11 mouse cellular contexts compared by ENCODE assay signal in genomic region chr10:74987698-74988470, GRCm38 (mm10). TPM values are rescaled to one million over a fixed set of nuclear protein-coding genes. Genes with fewer than 3 reads are reported as not detected.
DNase-seq lines count a peak whose midpoint lies in the region; ATAC-seq and TF ChIP-seq lines count a peak whose summit lies in the region.
"Had no signal": no experiment of that assay in that cellular context is flagged by ENCODE, and none has a peak within 500 bp of the region (broad histone marks: within the 10 kb centered on the region; RNA-seq: fewer than 3 reads in every experiment).

No protein-coding gene starts in this region.

- 80% methylated on average over 14 of the region's 14 CpGs for WGBS in forebrain, embryonic 15.5 days
- WGBS in forebrain, embryonic 14.5 days: 82% methylated on average over 14 of the region's 14 CpGs
- WGBS in limb, embryonic 14.5 days: 66% methylated on average over 14 of the region's 14 CpGs
- WGBS in limb, embryonic 10.5 days: 80% methylated on average over 14 of the region's 14 CpGs

- TF ChIP-seq POLR2A in limb, embryonic 14.5 days (IDR thresholded peaks at IDR 0.05; ENCODE audit: borderline replicate concordance, extremely low read depth, insufficient read depth, insufficient read length): no peak

- DNase-seq in forebrain, embryonic 14.5 days (ENCODE audit: low spot score): no peak
- peak; percentile 18 for DNase-seq in limb, embryonic 14.5 days (ENCODE audit: low spot score)
- DNase-seq in limb, embryonic 10.5 days (ENCODE audit: low spot score): no peak
- DNase-seq in naive thymus-derived CD4-positive, alpha-beta T cell, adult 2 months (ENCODE audit: low read depth): peak; percentile 12
- no peak for DNase-seq in embryo, embryonic 10.5 days (ENCODE audit: low spot score)
- no peak for DNase-seq in cerebellum, adult 9-11 months
- DNase-seq: gastrocnemius, postnatal 10 days; kidney, postnatal 10 days had no signal

- no peaks in the 10 kb centered on the region for H3K9me3 ChIP-seq in forebrain, embryonic 15.5 days
- H3K9me3 ChIP-seq in forebrain, embryonic 14.5 days (replicated peaks; ENCODE audit: control insufficient read depth, low read length): no peaks in the 10 kb centered on the region
- H3K9me3 ChIP-seq in limb, embryonic 14.5 days (ENCODE audit: control insufficient read depth, low read length): no peaks in the 10 kb centered on the region
- no peaks in the 10 kb centered on the region for H3K9me3 ChIP-seq in limb, embryonic 10.5 days (replicated peaks)
- H3K9me3 ChIP-seq: midbrain, embryonic 12.5 days had no signal

- no peak overlapping the region for H3K4me3 ChIP-seq in forebrain, embryonic 15.5 days
- no peak overlapping the region for H3K4me3 ChIP-seq in forebrain, embryonic 14.5 days (ENCODE audit: low read depth, low read length)
- H3K4me3 ChIP-seq in limb, embryonic 14.5 days (replicated peaks; ENCODE audit: low read length): no peak overlapping the region
- no peak overlapping the region for H3K4me3 ChIP-seq in limb, embryonic 10.5 days
- H3K4me3 ChIP-seq: midbrain, embryonic 12.5 days had no signal

- peaks cover 14% of the 10 kb centered on the region for H3K36me3 ChIP-seq in forebrain, embryonic 15.5 days
- H3K36me3 ChIP-seq in forebrain, embryonic 14.5 days (ENCODE audit: control insufficient read depth, insufficient read depth, low read length): peaks cover 18% of the 10 kb centered on the region
- 0 out of 2 replicates have a peak, but pooled peaks cover 2% of the 10 kb centered on the region for H3K36me3 ChIP-seq in limb, embryonic 14.5 days (ENCODE audit: control insufficient read depth, insufficient read depth, low read length)
- peaks cover 10% of the 10 kb centered on the region for H3K36me3 ChIP-seq in limb, embryonic 10.5 days

- H3K4me1 ChIP-seq in forebrain, embryonic 15.5 days: no peaks in the 10 kb centered on the region
- H3K4me1 ChIP-seq in forebrain, embryonic 14.5 days (ENCODE audit: control insufficient read depth, insufficient read depth, low read length): no peaks in the 10 kb centered on the region
- no peaks in the 10 kb centered on the region for H3K4me1 ChIP-seq in limb, embryonic 14.5 days (ENCODE audit: control insufficient read depth, insufficient read depth, low read length)
- peaks cover 32% of the 10 kb centered on the region for H3K4me1 ChIP-seq in limb, embryonic 10.5 days

- ATAC-seq in forebrain, embryonic 15.5 days (replicated peaks): 0 out of 2 replicates have a peak, but pooled peaks have one; percentile 9
- no peak for ATAC-seq in forebrain, embryonic 14.5 days
- no peak for ATAC-seq in limb, embryonic 14.5 days (ENCODE audit: low FRiP score, low read depth)
- peak; percentile 57 for ATAC-seq in granulocyte monocyte progenitor cell, adult 5-6 weeks (replicated peaks; ENCODE audit: poor library complexity, severe bottlenecking)

- H3K27ac ChIP-seq in forebrain, embryonic 15.5 days (replicated peaks): no peak overlapping the region
- no peak overlapping the region for H3K27ac ChIP-seq in forebrain, embryonic 14.5 days (ENCODE audit: low read depth, low read length)
- no peak overlapping the region for H3K27ac ChIP-seq in limb, embryonic 14.5 days (replicated peaks; ENCODE audit: low read depth, low read length)
- H3K27ac ChIP-seq in limb, embryonic 10.5 days: no peak overlapping the region
- H3K27ac ChIP-seq: midbrain, embryonic 12.5 days had no signal

- H3K9ac ChIP-seq in forebrain, embryonic 15.5 days (replicated peaks): no peak overlapping the region
- H3K9ac ChIP-seq in forebrain, embryonic 14.5 days (ENCODE audit: low read length): no peak overlapping the region
- H3K9ac ChIP-seq in limb, embryonic 14.5 days (ENCODE audit: low read depth, low read length, severe bottlenecking): no peak overlapping the region
- H3K9ac ChIP-seq: midbrain, embryonic 12.5 days had no signal

- no peaks in the 10 kb centered on the region for H3K27me3 ChIP-seq in forebrain, embryonic 15.5 days
- no peaks in the 10 kb centered on the region for H3K27me3 ChIP-seq in forebrain, embryonic 14.5 days (replicated peaks; ENCODE audit: control insufficient read depth, insufficient read depth, low read length)
- H3K27me3 ChIP-seq in limb, embryonic 14.5 days (ENCODE audit: control insufficient read depth, insufficient read depth, low read length): no peaks in the 10 kb centered on the region
- 0 out of 2 replicates have a peak, but pooled peaks cover 11% of the 10 kb centered on the region for H3K27me3 ChIP-seq in limb, embryonic 10.5 days (ENCODE audit: low read depth, poor library complexity, severe bottlenecking)
- H3K27me3 ChIP-seq: midbrain, embryonic 12.5 days had no signal

- no peak overlapping the region for H3K4me2 ChIP-seq in forebrain, embryonic 15.5 days (replicated peaks)
- H3K4me2 ChIP-seq in forebrain, embryonic 14.5 days (ENCODE audit: low read length): no peak overlapping the region
- H3K4me2 ChIP-seq in limb, embryonic 14.5 days (replicated peaks; ENCODE audit: low read depth, low read length, severe bottlenecking): no peak overlapping the region
- H3K4me2 ChIP-seq: midbrain, embryonic 12.5 days had no signal

RNA-seq across cellular contexts. Expression of gene Gnaz, which starts 20.9 kb away (rescaled TPM):
- polyA plus RNA-seq in forebrain, embryonic 15.5 days (2015; fragmentation: Nextera tagmentation; extraction: Ambion mirVana): 40.9 and 44.9 TPM in 2 replicates
- polyA plus RNA-seq in forebrain, embryonic 14.5 days (2014; fragmentation: Nextera tagmentation; extraction: Ambion mirVana): 23.7 and 32.9 TPM in 2 replicates
- polyA plus RNA-seq in limb, embryonic 14.5 days (2012; rRNA removed): 2.1 and 3.1 TPM in 2 replicates
- 2.9 and 3.0 TPM in 2 replicates for polyA plus RNA-seq in limb, embryonic 14.5 days (2014; fragmentation: Nextera tagmentation; extraction: Ambion mirVana)
- 2.6 and 3.4 TPM in 2 replicates for polyA plus RNA-seq in limb, embryonic 10.5 days (2016; fragmentation: Nextera tagmentation; extraction: Ambion mirVana)
- total RNA-seq in granulocyte monocyte progenitor cell, adult 5-6 weeks (2014; fragmentation: Nextera tagmentation): 0.19 TPM in 2 replicates
- total RNA-seq in granulocyte monocyte progenitor cell, adult 5-6 weeks (2017): 0.30 TPM in 1 of 2 replicates, not detected in the other

RNA-seq across cellular contexts. Expression of gene Rsph14, which starts 44.5 kb away (rescaled TPM):
- polyA plus RNA-seq in forebrain, embryonic 15.5 days (2015; fragmentation: Nextera tagmentation; extraction: Ambion mirVana): 0.23 and 0.76 TPM in 2 replicates
- polyA plus RNA-seq in forebrain, embryonic 14.5 days (2014; fragmentation: Nextera tagmentation; extraction: Ambion mirVana): 0.22 TPM in 1 of 2 replicates, not detected in the other
- not detected in 2 replicates for polyA plus RNA-seq in limb, embryonic 14.5 days (2012; rRNA removed)
- polyA plus RNA-seq in limb, embryonic 14.5 days (2014; fragmentation: Nextera tagmentation; extraction: Ambion mirVana): not detected in 2 replicates
- not detected in 2 replicates for polyA plus RNA-seq in limb, embryonic 10.5 days (2016; fragmentation: Nextera tagmentation; extraction: Ambion mirVana)
- total RNA-seq in granulocyte monocyte progenitor cell, adult 5-6 weeks (2014; fragmentation: Nextera tagmentation): not detected in 2 replicates
- not detected in 2 replicates for total RNA-seq in granulocyte monocyte progenitor cell, adult 5-6 weeks (2017)
- total RNA-seq: gastrocnemius, postnatal 10 days had no signal
- polyA plus RNA-seq: midbrain, embryonic 12.5 days had no signal

RNA-seq across cellular contexts. Expression of gene Rab36, which starts 49.0 kb away (rescaled TPM):
- polyA plus RNA-seq in forebrain, embryonic 15.5 days (2015; fragmentation: Nextera tagmentation; extraction: Ambion mirVana): 13.3 and 13.7 TPM in 2 replicates
- polyA plus RNA-seq in forebrain, embryonic 14.5 days (2014; fragmentation: Nextera tagmentation; extraction: Ambion mirVana): 10.5 and 11.1 TPM in 2 replicates
- polyA plus RNA-seq in limb, embryonic 14.5 days (2012; rRNA removed): 17.6 and 24.7 TPM in 2 replicates
- 6.0 and 8.1 TPM in 2 replicates for polyA plus RNA-seq in limb, embryonic 14.5 days (2014; fragmentation: Nextera tagmentation; extraction: Ambion mirVana)
- polyA plus RNA-seq in limb, embryonic 10.5 days (2016; fragmentation: Nextera tagmentation; extraction: Ambion mirVana): 10.6 and 13.2 TPM in 2 replicates
- total RNA-seq in granulocyte monocyte progenitor cell, adult 5-6 weeks (2014; fragmentation: Nextera tagmentation): 1.6 and 2.1 TPM in 2 replicates
- 0.99 TPM in 1 of 2 replicates, not detected in the other for total RNA-seq in granulocyte monocyte progenitor cell, adult 5-6 weeks (2017)

Comparison
In these comparisons a context has a peak if more than half of its experiments do, and no peak if none do; other contexts are left out.
1. ATAC-seq: peak in forebrain, embryonic 15.5 days (single experiment) and granulocyte monocyte progenitor cell, adult 5-6 weeks (single experiment); none in forebrain, embryonic 14.5 days (single experiment) and limb, embryonic 14.5 days (single experiment).
2. DNase-seq: peak in limb, embryonic 14.5 days (single experiment) and naive thymus-derived CD4-positive, alpha-beta T cell, adult 2 months (single experiment); none in forebrain, embryonic 14.5 days (single experiment), limb, embryonic 10.5 days (single experiment), embryo, embryonic 10.5 days (single experiment) and cerebellum, adult 9-11 months (single experiment).